Mouse (Mus musculus): ENCODE data around the gene Cdip1.

Gene Cdip1

GRCm38 (mm10) chr16:4718753-4719518, 71.2 kb downstream of the Cdip1 start, which contains the start of gene Nmral1:
Gene Nmral1 (minus strand): TSS chr16:4719356.
- peak; percentile 44 for DNase-seq (ENCODE audit: low spot score in 2 of 2)

- DNase-seq (ENCODE audit: low spot score in 2 of 2), result no peak
Observed at GRCm38 (mm10) chr16:4717866-4718265, 72.2 kb downstream of the Cdip1 start.

- DNase-seq (ENCODE audit: low spot score in 2 of 2), result no peak
Observed at GRCm38 (mm10) chr16:4713861-4714710, 76.0 kb downstream of the Cdip1 start.

DNA sequence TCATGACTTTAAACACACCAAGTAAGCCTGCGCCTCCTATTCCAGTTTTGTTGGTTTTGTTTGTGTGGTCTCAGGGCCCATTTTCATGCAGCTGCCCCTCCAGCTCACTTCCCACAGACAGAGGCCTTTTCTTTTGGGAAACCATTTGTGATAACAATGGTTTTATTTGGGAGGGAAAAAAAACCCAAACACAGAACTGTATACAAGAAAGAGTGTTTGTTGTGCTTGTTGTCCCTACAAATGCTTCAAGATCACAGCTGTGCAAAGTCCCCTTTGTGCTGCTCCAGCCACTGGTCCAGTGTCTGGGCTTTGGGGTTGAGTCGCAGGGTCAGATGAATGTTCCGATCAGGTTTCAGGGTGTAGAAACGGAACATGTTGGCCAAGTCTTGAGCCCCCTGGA, 78.9 kb downstream of the Cdip1 start:
- DNase-seq (ENCODE audit: low spot score in 2 of 2), result no peak

DNA sequence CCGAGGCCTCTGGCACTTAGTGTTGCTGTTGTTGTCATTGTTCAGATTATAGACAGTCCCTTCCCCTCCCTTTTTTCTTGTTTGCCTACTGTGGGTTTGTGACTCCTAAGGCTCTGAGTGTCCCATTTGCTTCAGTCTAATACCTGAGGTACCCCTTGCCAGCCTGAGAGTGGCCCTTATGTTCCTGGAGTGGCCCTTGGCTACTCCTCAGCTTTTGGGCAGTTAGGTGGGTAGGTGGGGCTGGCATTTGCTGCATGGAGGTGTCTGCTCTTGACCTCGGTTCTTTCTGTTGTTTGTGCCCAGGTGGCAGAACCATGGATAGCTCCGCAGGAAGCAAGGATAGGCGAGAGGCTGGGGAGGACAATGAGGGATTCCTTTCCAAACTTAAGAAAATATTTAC, 84.6 kb downstream of the Cdip1 start:
- DNase-seq (ENCODE audit: low spot score in 2 of 2), result no peak

DNA sequence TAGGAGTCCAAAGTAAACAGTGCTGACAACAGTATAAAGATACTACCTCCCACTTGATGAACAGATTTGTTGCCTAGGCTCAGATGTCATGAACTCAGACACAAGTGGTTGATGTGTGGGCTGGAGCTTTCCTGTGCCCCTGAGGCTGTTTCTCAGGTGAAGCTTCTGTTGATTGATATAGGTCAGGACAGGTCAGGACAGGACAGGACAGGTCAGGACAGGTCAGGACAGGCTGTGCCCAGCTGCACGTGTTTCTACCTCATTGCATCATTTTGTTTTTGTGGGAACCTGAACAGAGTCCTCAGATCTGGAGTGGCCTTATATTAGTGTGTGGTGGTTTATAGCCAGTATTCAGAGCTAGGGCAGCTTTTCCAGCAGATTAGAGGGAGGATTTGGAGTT, 87.4 kb downstream of the Cdip1 start:
- DNase-seq (ENCODE audit: low spot score in 2 of 2), result no peak

- DNase-seq (ENCODE audit: low spot score in 2 of 2), result no peak
Observed at GRCm38 (mm10) chr16:4701211-4701610, 88.9 kb downstream of the Cdip1 start.
